Mouse (Mus musculus): ENCODE data around the gene Trove2. TPM values are rescaled to one million over a fixed set of nuclear protein-coding genes. Genes with fewer than 3 reads are reported as not detected.

Gene Trove2
- polyA plus RNA-seq (2012; rRNA removed) = 0.46 and 0.49 TPM in 2 replicates

GRCm38 (mm10) chr1:143776446-143777411, at the start of gene Trove2, which contains the start of gene Uchl5:
Gene Trove2 (minus strand): TSS chr1:143777068.
Gene Uchl5 (plus strand): TSS chr1:143777272.
- DNase-seq (ENCODE audit: low read depth in 1 of 2, low spot score in 2 of 2) = peak; percentile 97 to 99
- peak; percentile 66 for TF ChIP-seq POLR2A (IDR thresholded peaks at IDR 0.05; ENCODE audit: low read depth, low read length)
- peak; percentile 92 for TF ChIP-seq CTCF (IDR thresholded peaks at IDR 0.05; ENCODE audit: extremely low read depth, insufficient read depth, insufficient read length, insufficient replicate concordance)

GRCm38 (mm10) chr1:143822677-143823076, 45.8 kb upstream of the Trove2 start:
- 93% methylated on average over 3 of the region's 3 CpGs for WGBS
- Histone ChIP-seq H3K36me3 (ENCODE audit: control insufficient read depth, insufficient read depth, low read length) (no peaks in the 10 kb centered on the region), H3K27me3 (ENCODE audit: control insufficient read depth, insufficient read depth, low read length) (no peaks in the 10 kb centered on the region), H3K4me3 (ENCODE audit: extremely low read depth, insufficient read depth, insufficient read length) (no peak overlapping the region), H3K27ac (ENCODE audit: insufficient read depth, low read length) (no peak overlapping the region), H3K4me1 (ENCODE audit: control insufficient read depth, insufficient read depth, insufficient read length) (no peaks in the 10 kb centered on the region; the same call in 1 of the 2 replicates)
- no peak for DNase-seq (ENCODE audit: low read depth in 1 of 2, low spot score in 2 of 2)
- no peak for TF ChIP-seq CTCF (IDR thresholded peaks at IDR 0.05; ENCODE audit: extremely low read depth, insufficient read depth, insufficient read length, insufficient replicate concordance)
- no peak for TF ChIP-seq POLR2A (IDR thresholded peaks at IDR 0.05; ENCODE audit: low read depth, low read length)

More at GRCm38 (mm10) chr1:143776446-143777411, at the start of gene Trove2, which contains the start of gene Uchl5:
- Histone ChIP-seq H3K4me1 (ENCODE audit: control insufficient read depth, insufficient read depth, insufficient read length) (no peaks in the 10 kb centered on the region; the same call in 1 of the 2 replicates), H3K27ac (ENCODE audit: insufficient read depth, low read length) (peak within 1 kb of the TSS; percentile 76), H3K4me3 (ENCODE audit: extremely low read depth, insufficient read depth, insufficient read length) (peak within 1 kb of the TSS; percentile 73), H3K36me3 (ENCODE audit: control insufficient read depth, insufficient read depth, low read length) (no peaks in the 10 kb centered on the region; the same call in 1 of the 2 replicates), H3K27me3 (ENCODE audit: control insufficient read depth, insufficient read depth, low read length) (no peaks in the 10 kb centered on the region)
- 2% methylated on average over 82 of the region's 84 CpGs for WGBS

DNA sequence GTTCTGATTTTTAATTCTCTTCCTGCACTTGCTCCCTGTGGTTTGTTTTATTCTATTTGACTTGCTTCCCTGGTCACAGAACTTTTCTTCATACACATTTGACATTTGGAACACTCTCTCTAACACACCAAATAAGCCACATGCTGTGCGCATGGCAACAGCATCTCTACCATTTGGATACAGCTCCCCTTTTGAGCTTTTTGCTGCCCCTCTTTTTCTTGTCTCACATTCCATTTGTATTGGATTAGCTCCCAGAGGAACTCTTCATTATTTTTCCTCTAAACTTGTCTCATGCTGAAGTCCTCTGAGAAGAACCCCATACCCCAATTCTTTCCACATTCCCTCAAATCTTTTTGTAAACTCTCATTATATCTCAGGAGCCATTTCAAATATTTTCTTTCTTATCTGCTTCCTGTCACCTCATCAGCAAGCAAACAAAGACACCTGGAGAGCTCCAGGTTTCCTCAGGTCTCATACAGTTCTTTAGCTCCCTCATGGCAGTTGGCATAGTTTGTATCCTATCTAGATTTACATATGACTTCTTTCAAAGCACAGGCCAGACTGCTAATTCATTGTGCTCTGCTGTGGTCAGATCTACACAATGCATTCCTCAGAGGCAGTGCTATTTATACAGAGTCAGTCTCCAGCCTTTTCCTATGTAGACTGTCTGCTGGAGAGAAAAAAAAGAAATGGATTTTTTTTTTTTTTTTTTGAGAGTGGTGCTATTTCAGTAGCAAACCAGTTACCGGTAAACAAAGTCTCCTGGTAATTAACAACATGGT, 43.4 kb upstream of the Trove2 start:
- TF ChIP-seq CTCF (IDR thresholded peaks at IDR 0.05; ENCODE audit: extremely low read depth, insufficient read depth, insufficient read length, insufficient replicate concordance) = no peak
- no peak for TF ChIP-seq POLR2A (IDR thresholded peaks at IDR 0.05; ENCODE audit: low read depth, low read length)
- Histone ChIP-seq H3K4me1 (ENCODE audit: control insufficient read depth, insufficient read depth, insufficient read length) (no peaks in the 10 kb centered on the region; the same call in 1 of the 2 replicates), H3K4me3 (ENCODE audit: extremely low read depth, insufficient read depth, insufficient read length) (no peak overlapping the region), H3K27ac (ENCODE audit: insufficient read depth, low read length) (no peak overlapping the region), H3K27me3 (ENCODE audit: control insufficient read depth, insufficient read depth, low read length) (no peaks in the 10 kb centered on the region), H3K36me3 (ENCODE audit: control insufficient read depth, insufficient read depth, low read length) (no peaks in the 10 kb centered on the region)
- DNase-seq (ENCODE audit: low read depth in 1 of 2, low spot score in 2 of 2) = no peak
- 95% methylated on average over 2 of the region's 2 CpGs for WGBS

GRCm38 (mm10) chr1:143813676-143814360, 37.0 kb upstream of the Trove2 start:
- TF ChIP-seq CTCF (IDR thresholded peaks at IDR 0.05; ENCODE audit: extremely low read depth, insufficient read depth, insufficient read length, insufficient replicate concordance) (peak; percentile 95; the same call in 1 of the 2 replicates), POLR2A (IDR thresholded peaks at IDR 0.05; ENCODE audit: low read depth, low read length) (no peak)
- H3K27me3 ChIP-seq (ENCODE audit: control insufficient read depth, insufficient read depth, low read length) = no peaks in the 10 kb centered on the region
- DNase-seq (ENCODE audit: low read depth in 1 of 2, low spot score in 2 of 2) = peak; percentile 54 to 77

DNA sequence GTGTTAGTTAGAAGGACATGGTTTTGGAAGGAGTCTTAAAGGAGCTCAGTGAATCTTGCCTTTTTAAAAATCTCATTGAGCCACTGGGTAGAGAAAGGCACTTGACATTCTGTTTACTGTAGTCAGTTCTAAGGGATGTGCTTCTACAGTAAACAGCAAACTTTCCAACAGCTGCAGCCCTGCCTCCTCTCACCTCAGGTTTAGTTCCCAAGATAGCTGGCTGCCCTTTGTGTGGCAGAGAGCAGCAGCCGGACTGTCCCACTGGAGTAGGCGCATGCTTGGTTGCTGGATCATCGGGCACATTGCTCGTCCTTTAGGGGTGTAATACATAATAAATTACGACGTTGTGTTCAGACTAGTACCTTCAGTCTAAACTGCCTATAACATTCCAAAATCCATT, 32.2 kb upstream of the Trove2 start:
- H3K4me1 ChIP-seq (ENCODE audit: control insufficient read depth, insufficient read depth, insufficient read length) = no peaks in the 10 kb centered on the region; the same call in 1 of the 2 replicates
- no peak for DNase-seq (ENCODE audit: low read depth in 1 of 2, low spot score in 2 of 2)
- no peak overlapping the region for H3K27ac ChIP-seq (ENCODE audit: insufficient read depth, low read length)
- no peaks in the 10 kb centered on the region for H3K27me3 ChIP-seq (ENCODE audit: control insufficient read depth, insufficient read depth, low read length)
- TF ChIP-seq POLR2A (IDR thresholded peaks at IDR 0.05; ENCODE audit: low read depth, low read length) (no peak), CTCF (IDR thresholded peaks at IDR 0.05; ENCODE audit: extremely low read depth, insufficient read depth, insufficient read length, insufficient replicate concordance) (no peak)
- peaks cover 6% of the 10 kb centered on the region; the same call in 1 of the 2 replicates for H3K36me3 ChIP-seq (ENCODE audit: control insufficient read depth, insufficient read depth, low read length)
- 95% methylated on average over 6 of the region's 6 CpGs for WGBS
- no peak overlapping the region for H3K4me3 ChIP-seq (ENCODE audit: extremely low read depth, insufficient read depth, insufficient read length)

More at GRCm38 (mm10) chr1:143813676-143814360, 37.0 kb upstream of the Trove2 start:
- no peaks in the 10 kb centered on the region; the same call in 1 of the 2 replicates for H3K4me1 ChIP-seq (ENCODE audit: control insufficient read depth, insufficient read depth, insufficient read length)
- no peak overlapping the region for H3K27ac ChIP-seq (ENCODE audit: insufficient read depth, low read length)
- 33% methylated on average over 7 of the region's 7 CpGs for WGBS
- H3K4me3 ChIP-seq (ENCODE audit: extremely low read depth, insufficient read depth, insufficient read length) = no peak overlapping the region
- 0 out of 2 replicates have a peak, but pooled peaks cover 2% of the 10 kb centered on the region for H3K36me3 ChIP-seq (ENCODE audit: control insufficient read depth, insufficient read depth, low read length)

- no peaks in the 10 kb centered on the region for H3K27me3 ChIP-seq (ENCODE audit: control insufficient read depth, insufficient read depth, low read length)
- H3K36me3 ChIP-seq (ENCODE audit: control insufficient read depth, insufficient read depth, low read length) = peaks cover 5% of the 10 kb centered on the region; the same call in 1 of the 2 replicates
- no peak for TF ChIP-seq POLR2A (IDR thresholded peaks at IDR 0.05; ENCODE audit: low read depth, low read length)
- TF ChIP-seq CTCF (IDR thresholded peaks at IDR 0.05; ENCODE audit: extremely low read depth, insufficient read depth, insufficient read length, insufficient replicate concordance) = no peak
- WGBS = 30% methylated on average over 4 of the region's 4 CpGs
- H3K4me1 ChIP-seq (ENCODE audit: control insufficient read depth, insufficient read depth, insufficient read length) = no peaks in the 10 kb centered on the region
- no peak overlapping the region for H3K27ac ChIP-seq (ENCODE audit: insufficient read depth, low read length)
- H3K4me3 ChIP-seq (ENCODE audit: extremely low read depth, insufficient read depth, insufficient read length) = no peak overlapping the region
- DNase-seq (ENCODE audit: low read depth in 1 of 2, low spot score in 2 of 2) = peak in 1 of 2 experiments; percentile 54
Measured at GRCm38 (mm10) chr1:143803537-143803936, 26.7 kb upstream of the Trove2 start.

All from spleen, adult 2 months (tissue).